Mouse (Mus musculus): ENCODE results near the gene Elavl2. TPM values are rescaled to one million over a fixed set of nuclear protein-coding genes. Genes with fewer than 3 reads are reported as not detected.

The Elavl2 gene
- total and polyA plus RNA-seq, 2 experiments from 2014 or later, result 80.6 to 107 TPM

DNA sequence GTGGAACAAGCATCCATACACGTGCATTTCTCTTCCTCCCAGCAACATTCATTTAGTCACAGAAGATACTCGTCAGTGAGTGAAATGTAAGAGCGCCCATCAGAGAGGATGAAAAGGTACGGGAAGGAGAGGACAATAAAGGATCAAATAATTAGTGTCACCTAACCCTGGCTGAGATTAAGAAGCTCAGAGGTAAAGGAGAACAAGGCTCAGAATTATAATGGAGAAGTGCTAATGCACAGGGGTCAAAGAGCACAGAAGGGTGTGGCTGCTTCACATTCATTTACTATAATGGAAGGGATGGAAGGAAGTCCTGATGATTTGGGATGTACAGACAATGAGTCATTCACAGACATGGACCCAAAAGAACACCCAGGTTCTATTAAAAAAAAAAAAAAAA lies 36.6 kb downstream of the Elavl2 start:
- no peak overlapping the region for H3K27ac ChIP-seq (ENCODE audit: low read depth, low read length)
- H3K4me3 ChIP-seq (ENCODE audit: low read depth, low read length), result no peak overlapping the region
- WGBS, result 55% methylated on average over 4 of the region's 4 CpGs
- no peaks in the 10 kb centered on the region for H3K27me3 ChIP-seq (ENCODE audit: insufficient read depth, low read length)
- H3K36me3 ChIP-seq (ENCODE audit: insufficient read depth, low read length), result no peaks in the 10 kb centered on the region
- no peak overlapping the region for H3K4me2 ChIP-seq (ENCODE audit: low read depth, low read length, poor library complexity, severe bottlenecking)
- no peak for TF ChIP-seq CTCF (IDR thresholded peaks at IDR 0.05)
- no peaks in the 10 kb centered on the region for H3K9me3 ChIP-seq (ENCODE audit: low read length)
- H3K4me1 ChIP-seq (ENCODE audit: insufficient read depth, low read length), result peaks cover 6% of the 10 kb centered on the region; the same call in 1 of the 2 replicates
- no peak overlapping the region for H3K9ac ChIP-seq (replicated peaks; ENCODE audit: low read length, poor library complexity, severe bottlenecking)
- no peak for DNase-seq (ENCODE audit: low spot score)
- ATAC-seq (ENCODE audit: low FRiP score), result no peak

DNA sequence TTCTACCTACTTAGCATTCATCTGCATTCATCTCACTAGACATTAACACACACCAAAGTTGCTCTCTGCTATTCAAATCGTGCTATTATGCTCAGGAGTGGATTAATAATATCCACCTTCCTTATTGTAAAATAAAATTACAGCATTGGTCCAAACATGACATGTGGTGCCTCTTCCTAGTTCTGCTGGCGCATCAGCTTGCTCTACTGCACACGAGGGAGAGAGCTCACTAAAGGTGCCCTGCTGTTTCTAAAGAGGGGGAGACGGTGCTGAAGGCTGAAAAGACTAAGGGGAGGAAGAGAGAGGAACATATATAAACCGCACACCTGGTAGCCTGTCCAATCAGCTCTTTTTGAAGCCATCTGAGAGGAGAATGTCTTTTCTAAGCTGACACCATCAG lies 38.1 kb downstream of the Elavl2 start:
- H3K9me3 ChIP-seq (ENCODE audit: low read length), result no peaks in the 10 kb centered on the region
- no peak for TF ChIP-seq CTCF (IDR thresholded peaks at IDR 0.05)
- H3K4me1 ChIP-seq (ENCODE audit: insufficient read depth, low read length), result 0 out of 2 replicates have a peak, but pooled peaks cover 4% of the 10 kb centered on the region
- WGBS, result 36% methylated on average over 5 of the region's 5 CpGs
- H3K9ac ChIP-seq (replicated peaks; ENCODE audit: low read length, poor library complexity, severe bottlenecking), result no peak overlapping the region
- H3K36me3 ChIP-seq (ENCODE audit: insufficient read depth, low read length), result no peaks in the 10 kb centered on the region
- DNase-seq (ENCODE audit: low spot score) (no peak), ATAC-seq (ENCODE audit: low FRiP score) (peak; percentile 34; the same call in 1 of the 2 replicates)
- H3K27me3 ChIP-seq (ENCODE audit: insufficient read depth, low read length), result no peaks in the 10 kb centered on the region
- H3K27ac ChIP-seq (ENCODE audit: low read depth, low read length), result no peak overlapping the region
- H3K4me3 ChIP-seq (ENCODE audit: low read depth, low read length), result no peak overlapping the region
- no peak overlapping the region for H3K4me2 ChIP-seq (ENCODE audit: low read depth, low read length, poor library complexity, severe bottlenecking)

DNA sequence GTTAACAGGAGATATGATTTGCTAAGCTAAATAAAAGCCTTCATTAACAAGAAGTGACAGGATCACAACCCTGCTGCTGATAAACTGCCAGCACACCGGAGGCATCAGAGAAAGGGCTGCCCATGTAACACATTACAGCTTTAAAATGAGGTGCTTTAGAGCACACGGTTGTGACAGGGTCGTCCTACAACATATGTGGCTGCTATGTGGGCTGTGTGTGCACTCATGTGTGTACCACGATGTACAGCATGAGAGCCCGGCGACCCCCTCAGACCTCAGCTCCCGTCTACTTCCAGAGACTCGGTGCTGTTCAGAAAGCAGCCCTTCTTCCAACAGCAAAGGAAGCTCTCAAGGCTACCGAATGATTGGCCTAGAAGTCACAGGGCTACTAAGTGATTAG lies 47.4 kb downstream of the Elavl2 start:
- Histone ChIP-seq H3K9me3 (ENCODE audit: low read length) (no peaks in the 10 kb centered on the region), H3K9ac (replicated peaks; ENCODE audit: low read length, poor library complexity, severe bottlenecking) (no peak overlapping the region), H3K27ac (ENCODE audit: low read depth, low read length) (no peak overlapping the region), H3K4me2 (ENCODE audit: low read depth, low read length, poor library complexity, severe bottlenecking) (no peak overlapping the region), H3K36me3 (ENCODE audit: insufficient read depth, low read length) (no peaks in the 10 kb centered on the region), H3K4me3 (ENCODE audit: low read depth, low read length) (no peak overlapping the region), H3K4me1 (ENCODE audit: insufficient read depth, low read length) (no peaks in the 10 kb centered on the region), H3K27me3 (ENCODE audit: insufficient read depth, low read length) (no peaks in the 10 kb centered on the region)
- TF ChIP-seq CTCF (IDR thresholded peaks at IDR 0.05), result no peak
- ATAC-seq (ENCODE audit: low FRiP score), result no peak
- WGBS, result 72% methylated on average over 9 of the region's 9 CpGs
- no peak for DNase-seq (ENCODE audit: low spot score)

DNA sequence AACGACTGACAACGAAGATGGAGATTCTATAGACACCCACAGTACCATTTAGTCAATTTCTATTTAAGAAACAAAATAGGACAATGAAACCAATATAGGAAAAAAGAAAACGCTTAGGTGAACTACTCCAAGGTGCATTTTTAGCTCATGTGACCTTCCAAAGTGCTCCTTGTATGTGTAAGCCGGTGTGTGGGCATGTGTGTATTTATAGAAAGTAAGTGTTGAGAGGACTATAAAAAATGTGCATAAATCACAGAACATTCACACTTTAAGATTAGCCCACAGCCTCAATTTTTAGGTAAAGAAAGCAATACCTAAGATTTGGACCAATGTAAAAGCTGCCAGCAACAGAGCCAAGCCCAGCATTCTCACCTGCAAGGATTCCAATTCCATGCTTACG lies 51.0 kb downstream of the Elavl2 start:
- WGBS, result 86% methylated on average over 5 of the region's 5 CpGs
- H3K4me2 ChIP-seq (ENCODE audit: low read depth, low read length, poor library complexity, severe bottlenecking), result no peak overlapping the region

DNA sequence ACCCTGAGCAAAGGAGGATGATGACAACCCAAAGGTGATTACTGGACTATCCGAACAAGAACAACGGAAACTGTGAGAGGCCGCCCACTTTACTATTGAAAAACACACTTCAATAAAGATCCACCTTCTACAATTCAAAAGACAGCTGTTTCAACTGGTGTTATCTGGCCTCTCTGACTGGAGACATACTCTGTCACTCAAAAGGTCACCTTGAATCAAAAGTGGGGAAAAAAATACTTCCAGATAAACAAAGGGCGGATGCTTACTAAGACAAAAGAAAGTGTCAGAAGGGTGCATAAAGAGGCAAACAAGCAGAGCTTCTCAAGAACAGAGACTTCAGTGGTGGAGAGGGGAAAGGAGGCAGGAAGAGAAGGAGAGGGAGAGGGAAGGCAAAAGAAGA lies 66.4 kb downstream of the Elavl2 start:
- H3K9me3 ChIP-seq (ENCODE audit: low read length), result no peaks in the 10 kb centered on the region
- DNase-seq (ENCODE audit: low spot score), result no peak
- WGBS, result 83% methylated on average over 4 of the region's 4 CpGs
- no peak for TF ChIP-seq CTCF (IDR thresholded peaks at IDR 0.05)
- H3K9ac ChIP-seq (replicated peaks; ENCODE audit: low read length, poor library complexity, severe bottlenecking), result no peak overlapping the region
- no peak overlapping the region for H3K27ac ChIP-seq (ENCODE audit: low read depth, low read length)
- no peaks in the 10 kb centered on the region for H3K27me3 ChIP-seq (ENCODE audit: insufficient read depth, low read length)
- H3K4me1 ChIP-seq (ENCODE audit: insufficient read depth, low read length), result no peaks in the 10 kb centered on the region
- H3K36me3 ChIP-seq (ENCODE audit: insufficient read depth, low read length), result no peaks in the 10 kb centered on the region
- H3K4me2 ChIP-seq (ENCODE audit: low read depth, low read length, poor library complexity, severe bottlenecking), result no peak overlapping the region
- no peak for ATAC-seq (ENCODE audit: low FRiP score)
- no peak overlapping the region for H3K4me3 ChIP-seq (ENCODE audit: low read depth, low read length)

More for the DNA sequence above, 51.0 kb downstream of the Elavl2 start:
- Histone ChIP-seq H3K4me3 (ENCODE audit: low read depth, low read length) (no peak overlapping the region), H3K9me3 (ENCODE audit: low read length) (no peaks in the 10 kb centered on the region), H3K27ac (ENCODE audit: low read depth, low read length) (no peak overlapping the region), H3K9ac (replicated peaks; ENCODE audit: low read length, poor library complexity, severe bottlenecking) (no peak overlapping the region), H3K36me3 (ENCODE audit: insufficient read depth, low read length) (no peaks in the 10 kb centered on the region), H3K27me3 (ENCODE audit: insufficient read depth, low read length) (no peaks in the 10 kb centered on the region), H3K4me1 (ENCODE audit: insufficient read depth, low read length) (no peaks in the 10 kb centered on the region)
- ATAC-seq (ENCODE audit: low FRiP score) (no peak), DNase-seq (ENCODE audit: low spot score) (no peak)
- TF ChIP-seq CTCF (IDR thresholded peaks at IDR 0.05), result no peak

DNA sequence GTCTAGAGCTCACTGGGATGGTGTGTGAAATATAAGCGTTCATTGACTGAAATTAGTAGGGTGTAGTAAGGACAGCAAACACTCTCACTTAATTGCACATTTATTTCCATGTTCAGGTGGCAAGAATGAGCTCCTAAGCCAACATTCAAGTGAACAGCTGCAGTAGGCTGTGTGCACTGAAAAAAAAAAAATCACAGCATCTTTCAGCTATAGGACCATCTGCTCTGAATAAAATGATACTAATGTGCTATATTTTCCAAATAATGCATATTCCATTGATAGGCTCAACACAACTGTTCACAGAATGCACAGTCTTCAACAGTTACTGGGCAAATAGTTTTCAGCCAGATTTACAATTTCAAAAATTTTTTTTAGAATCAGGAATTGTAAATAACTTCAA lies 89.8 kb downstream of the Elavl2 start:
- Histone ChIP-seq H3K9me3 (ENCODE audit: low read length) (no peaks in the 10 kb centered on the region), H3K27me3 (ENCODE audit: insufficient read depth, low read length) (no peaks in the 10 kb centered on the region), H3K4me3 (ENCODE audit: low read depth, low read length) (no peak overlapping the region), H3K36me3 (ENCODE audit: insufficient read depth, low read length) (peaks cover 7% of the 10 kb centered on the region; the same call in 1 of the 2 replicates), H3K4me2 (ENCODE audit: low read depth, low read length, poor library complexity, severe bottlenecking) (no peak overlapping the region), H3K4me1 (ENCODE audit: insufficient read depth, low read length) (no peaks in the 10 kb centered on the region; the same call in 1 of the 2 replicates), H3K9ac (replicated peaks; ENCODE audit: low read length, poor library complexity, severe bottlenecking) (no peak overlapping the region), H3K27ac (ENCODE audit: low read depth, low read length) (no peak overlapping the region)
- 94% methylated on average over 1 of the region's 1 CpGs for WGBS
- no peak for ATAC-seq (ENCODE audit: low FRiP score)
- DNase-seq (ENCODE audit: low spot score), result no peak
- no peak for TF ChIP-seq CTCF (IDR thresholded peaks at IDR 0.05)
